Mouse (Mus musculus): ENCODE results near the gene Mccc2.
"Not testable (repeated sequence)": the region's sequence is repeated elsewhere in the genome, so short reads cannot be mapped to it uniquely, and the experiment has no call there.

Mccc2 gene

GRCm38 (mm10) chr13:100014906-100015895 lies at the start of gene Mccc2:
Gene Mccc2, minus strand, starts transcription at chr13:100015639.
- DNase-seq: peak; percentile 76

GRCm38 (mm10) chr13:100063936-100064335 lies 48.5 kb upstream of the Mccc2 start:
- no peak for DNase-seq

GRCm38 (mm10) chr13:100057738-100058137 lies 42.3 kb upstream of the Mccc2 start:
- not testable (repeated sequence) for DNase-seq

GRCm38 (mm10) chr13:100026013-100026412 lies 10.6 kb upstream of the Mccc2 start:
- DNase-seq: no peak

- DNase-seq: no peak
Measured at GRCm38 (mm10) chr13:100016891-100017290, 1.5 kb upstream of the Mccc2 start.

GRCm38 (mm10) chr13:100015937-100016336 lies 498 bp upstream of the Mccc2 start:
- DNase-seq: no peak

GRCm38 (mm10) chr13:100005911-100006496 lies 9.4 kb downstream of the Mccc2 start:
- no peak for DNase-seq

- DNase-seq: peak; percentile 82
Measured at GRCm38 (mm10) chr13:100001790-100002196, 13.6 kb downstream of the Mccc2 start.

- no peak for DNase-seq
Measured at GRCm38 (mm10) chr13:99999078-99999477, 16.4 kb downstream of the Mccc2 start.

GRCm38 (mm10) chr13:99998099-99998498 lies 17.3 kb downstream of the Mccc2 start:
- no peak for DNase-seq

GRCm38 (mm10) chr13:99989592-99989991 lies 25.8 kb downstream of the Mccc2 start:
- no peak for DNase-seq

- DNase-seq: no peak
Measured at GRCm38 (mm10) chr13:99983320-99983719, 32.1 kb downstream of the Mccc2 start.

GRCm38 (mm10) chr13:99979406-99979805 lies 36.0 kb downstream of the Mccc2 start:
- DNase-seq: no peak

- no peak for DNase-seq
Measured at GRCm38 (mm10) chr13:99970089-99970488, 45.4 kb downstream of the Mccc2 start.

GRCm38 (mm10) chr13:99967013-99967678 lies 48.3 kb downstream of the Mccc2 start:
- DNase-seq: no peak

- DNase-seq: no peak
Measured at GRCm38 (mm10) chr13:99963814-99964213, 51.6 kb downstream of the Mccc2 start.

- DNase-seq: no peak
Measured at GRCm38 (mm10) chr13:99961661-99962060, 53.8 kb downstream of the Mccc2 start.

GRCm38 (mm10) chr13:99955591-99955944 lies 59.9 kb downstream of the Mccc2 start:
- DNase-seq: no peak

GRCm38 (mm10) chr13:99954902-99955590 lies 60.4 kb downstream of the Mccc2 start:
- DNase-seq: no peak

- no peak for DNase-seq
Measured at GRCm38 (mm10) chr13:99947417-99947816, 68.0 kb downstream of the Mccc2 start.

GRCm38 (mm10) chr13:99943525-99943924 lies 71.9 kb downstream of the Mccc2 start:
- no peak for DNase-seq

GRCm38 (mm10) chr13:99940601-99941000 lies 74.8 kb downstream of the Mccc2 start:
- no peak for DNase-seq

GRCm38 (mm10) chr13:99939320-99939671 lies 76.1 kb downstream of the Mccc2 start:
- no peak for DNase-seq

Data from cerebellum, adult 11 months (tissue).